Mouse (Mus musculus): Measurements from ENCODE around the gene Scd2. TPM values are rescaled to one million over a fixed set of nuclear protein-coding genes. Genes with fewer than 3 reads are reported as not detected.
"Not testable (repeated sequence)": the region's sequence is repeated elsewhere in the genome, so short reads cannot be mapped to it uniquely, and the experiment has no call there.

Scd2 gene
- 324 and 353 TPM in 2 replicates for polyA plus RNA-seq (2016; fragmentation: Nextera tagmentation; extraction: Ambion mirVana)

DNA sequence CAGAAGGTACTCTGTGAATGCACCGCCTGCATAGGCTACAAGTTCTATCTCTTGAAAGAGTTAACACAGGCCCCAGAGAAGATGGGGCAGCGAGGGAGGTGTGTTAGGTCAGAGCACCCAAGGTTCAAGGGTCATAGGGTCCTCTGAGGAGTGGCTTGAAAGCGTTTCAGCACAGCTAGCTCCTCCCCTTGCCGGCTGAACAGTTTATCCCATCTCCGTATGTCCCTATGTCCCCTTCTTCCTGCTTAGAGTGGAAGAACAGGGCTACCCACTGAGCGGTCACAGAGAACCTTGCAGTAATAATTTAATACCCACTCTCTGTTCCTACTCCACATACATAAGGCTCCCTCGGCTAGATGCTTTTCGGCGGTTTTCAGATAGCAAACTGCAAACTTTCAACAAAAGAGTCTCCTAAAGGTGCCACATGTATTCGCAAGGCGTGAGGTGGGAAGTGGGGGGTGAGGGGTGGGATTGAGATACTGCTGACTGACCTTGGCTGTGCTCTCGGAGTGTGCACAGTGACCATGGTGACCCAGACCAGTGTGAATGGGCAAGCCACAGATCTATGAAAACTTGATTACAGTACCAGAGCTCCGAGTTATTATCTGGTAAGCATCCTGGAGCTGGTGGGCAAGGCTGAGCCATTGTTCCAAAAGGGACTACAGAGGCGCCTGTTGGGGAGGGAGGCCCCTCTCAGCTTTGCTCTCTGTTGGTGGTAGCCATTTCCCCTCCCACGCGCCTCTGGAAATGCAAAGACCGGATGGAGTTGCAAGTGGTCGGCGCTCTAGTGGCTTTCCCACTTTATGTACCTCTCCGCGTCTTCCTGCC is at the start of gene Scd2:
Gene Scd2, plus strand, starts transcription at position 734 of the 828 bp plus-strand sequence.
- Histone ChIP-seq H3K4me3 (peak within 1 kb of the TSS; percentile 95), H3K9me3 (no peaks in the 10 kb centered on the region), H3K36me3 (replicated peaks) (peaks cover 34% of the 10 kb centered on the region), H3K4me1 (peaks cover 64% of the 10 kb centered on the region), H3K27me3 (replicated peaks; ENCODE audit: low read depth, poor library complexity, severe bottlenecking) (no peaks in the 10 kb centered on the region), H3K27ac (replicated peaks) (peak within 1 kb of the TSS; percentile 99)
- no peak for DNase-seq (ENCODE audit: low spot score)
- WGBS, result 3% methylated on average over 21 of the region's 21 CpGs

DNA sequence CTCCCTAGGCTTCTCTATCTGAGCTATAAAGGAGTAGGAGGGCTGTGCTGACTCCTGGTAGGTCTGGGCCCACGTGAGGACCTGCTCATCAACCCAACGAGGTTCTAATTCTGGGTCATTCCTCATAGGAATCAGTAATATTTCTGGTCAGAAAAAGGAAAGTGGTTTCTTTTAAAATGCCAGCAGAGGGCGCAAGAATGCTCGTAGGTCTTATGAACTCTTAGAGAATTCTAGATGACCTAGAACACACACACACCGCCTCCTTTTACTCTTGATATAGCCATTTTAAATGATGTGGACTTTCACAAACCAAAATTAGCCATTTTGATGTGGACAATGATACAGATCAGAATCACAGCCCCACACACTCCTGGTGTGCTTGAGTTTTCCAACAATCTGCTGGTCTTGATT is 47.7 kb upstream of the Scd2 start:
- H3K27ac ChIP-seq (replicated peaks), result no peak overlapping the region
- H3K9me3 ChIP-seq, result no peaks in the 10 kb centered on the region
- H3K27me3 ChIP-seq (replicated peaks; ENCODE audit: low read depth, poor library complexity, severe bottlenecking), result peaks cover 3% of the 10 kb centered on the region; the same call in 1 of the 2 replicates
- H3K4me3 ChIP-seq, result peak overlapping the region; percentile 21; the same call in 1 of the 2 replicates
- peaks cover 42% of the 10 kb centered on the region for H3K4me1 ChIP-seq
- WGBS, result 10% methylated on average over 5 of the region's 5 CpGs
- H3K36me3 ChIP-seq (replicated peaks), result no peaks in the 10 kb centered on the region
- DNase-seq (ENCODE audit: low spot score), result peak; percentile 30

DNA sequence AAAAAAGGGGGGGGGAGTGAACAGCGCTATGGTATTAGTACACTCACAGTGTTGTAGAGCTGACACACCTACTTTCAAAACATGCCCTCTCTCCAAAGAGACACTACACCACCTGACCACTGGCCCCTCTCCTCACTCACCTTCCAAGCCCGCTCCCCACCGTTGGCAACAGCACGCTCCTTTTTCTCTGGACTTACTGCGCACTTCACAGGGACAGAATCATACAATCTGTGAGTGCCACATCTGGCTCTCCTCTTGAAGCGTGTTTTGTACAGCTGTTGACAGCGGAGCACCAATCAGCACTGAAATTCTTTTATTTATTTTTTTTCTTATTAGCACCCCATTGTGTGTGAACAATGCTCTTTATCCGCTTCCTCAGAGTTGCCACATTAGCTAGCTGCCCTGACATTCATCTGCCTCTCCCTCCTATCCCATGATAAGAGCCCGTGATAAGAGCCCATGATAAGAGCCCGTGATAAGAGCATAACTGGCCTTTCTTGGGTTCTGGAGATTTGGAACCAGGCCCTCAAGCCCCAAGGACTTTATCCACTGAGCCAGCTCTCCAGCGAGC is 47.0 kb upstream of the Scd2 start:
- H3K27me3 ChIP-seq (replicated peaks; ENCODE audit: low read depth, poor library complexity, severe bottlenecking), result peaks cover 3% of the 10 kb centered on the region; the same call in 1 of the 2 replicates
- H3K27ac ChIP-seq (replicated peaks), result 0 out of 2 replicates have a peak overlapping the region, but pooled peaks have one; percentile 5
- 47% methylated on average over 11 of the region's 11 CpGs for WGBS
- peaks cover 42% of the 10 kb centered on the region for H3K4me1 ChIP-seq
- H3K36me3 ChIP-seq (replicated peaks), result no peaks in the 10 kb centered on the region
- DNase-seq (ENCODE audit: low spot score), result no peak
- H3K9me3 ChIP-seq, result no peaks in the 10 kb centered on the region
- peak overlapping the region; percentile 21; the same call in 1 of the 2 replicates for H3K4me3 ChIP-seq

DNA sequence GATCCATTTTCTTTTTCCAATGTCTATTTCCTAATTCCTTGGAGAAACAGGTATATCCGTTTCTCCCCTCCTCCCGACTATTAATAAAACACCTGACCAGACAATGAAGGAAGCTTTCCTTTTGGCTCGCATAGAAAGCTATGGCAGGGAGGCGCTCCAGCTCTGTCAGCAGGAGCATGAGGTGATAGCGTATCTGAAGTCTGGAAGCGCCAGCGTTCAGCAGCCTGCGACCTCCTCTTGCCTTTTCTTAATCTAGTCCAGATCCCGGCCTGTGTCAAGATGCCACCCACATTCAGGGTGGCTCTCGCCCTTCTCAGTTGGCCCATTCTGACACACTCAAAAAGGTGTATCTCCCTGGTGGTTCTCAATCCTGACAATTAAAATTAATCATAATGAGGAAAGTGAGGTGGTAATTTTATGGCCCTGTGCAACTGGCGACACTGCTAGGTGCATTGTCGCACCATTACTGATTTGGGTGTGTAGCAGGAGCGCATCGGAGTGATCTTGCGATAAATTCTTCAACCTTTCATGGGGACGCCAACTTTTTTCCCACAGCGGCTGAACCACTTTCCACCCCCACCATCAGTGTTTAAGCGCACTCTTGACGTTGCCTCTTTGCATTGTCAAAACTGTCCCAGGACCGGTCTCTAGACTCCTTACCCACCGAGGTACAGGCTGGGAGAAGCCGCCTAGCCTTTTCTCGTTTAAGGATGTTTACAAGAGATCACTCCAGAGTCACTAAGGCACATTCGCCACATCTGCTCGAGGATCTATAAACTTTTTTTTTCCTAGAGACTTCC is 46.0 kb upstream of the Scd2 start:
- Histone ChIP-seq H3K9me3 (no peaks in the 10 kb centered on the region), H3K27me3 (replicated peaks; ENCODE audit: low read depth, poor library complexity, severe bottlenecking) (peaks cover 3% of the 10 kb centered on the region; the same call in 1 of the 2 replicates), H3K27ac (replicated peaks) (peak overlapping the region; percentile 92), H3K4me3 (peak overlapping the region; percentile 61), H3K4me1 (peaks cover 50% of the 10 kb centered on the region), H3K36me3 (replicated peaks) (no peaks in the 10 kb centered on the region)
- peak; percentile 56 for DNase-seq (ENCODE audit: low spot score)
- WGBS, result 1% methylated on average over 25 of the region's 25 CpGs

DNA sequence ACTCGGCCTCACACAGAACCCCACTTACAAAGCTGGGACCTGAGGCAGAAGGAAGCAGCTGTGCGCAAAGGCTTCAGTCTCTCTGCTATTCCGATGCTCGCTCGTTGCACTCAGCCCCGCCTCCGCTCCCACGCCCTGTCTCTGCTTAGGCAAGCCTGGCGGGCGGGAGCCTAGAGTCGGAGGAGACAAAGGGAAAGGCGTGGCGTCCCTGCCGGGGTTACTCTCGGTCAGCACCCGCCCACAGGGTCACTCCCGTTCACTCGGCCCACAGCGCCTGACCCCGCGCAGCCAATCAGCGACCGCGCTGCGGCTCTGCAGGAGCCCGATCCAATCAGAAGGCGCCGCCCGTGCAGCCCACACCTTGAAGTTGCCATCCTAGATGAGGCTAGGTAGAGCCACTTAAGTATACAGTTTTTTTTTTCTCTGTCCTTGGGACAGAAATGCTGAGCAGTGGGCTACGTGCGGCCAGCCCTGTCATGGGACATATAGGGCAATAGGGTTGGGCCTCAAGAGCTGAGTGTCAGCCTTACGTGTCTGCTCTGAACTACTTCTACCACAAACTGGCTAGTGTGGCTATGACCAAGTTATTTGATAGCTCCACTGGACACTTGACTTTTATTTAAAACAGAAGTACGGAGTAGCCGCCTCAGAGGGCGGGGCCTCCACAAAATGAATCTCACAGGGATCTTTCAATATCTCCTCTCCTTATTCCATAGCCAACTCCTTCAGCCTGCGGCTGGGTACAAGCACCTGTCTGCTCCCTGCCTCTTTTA is 45.2 kb upstream of the Scd2 start:
- peaks cover 55% of the 10 kb centered on the region for H3K4me1 ChIP-seq
- H3K36me3 ChIP-seq (replicated peaks), result no peaks in the 10 kb centered on the region

DNA sequence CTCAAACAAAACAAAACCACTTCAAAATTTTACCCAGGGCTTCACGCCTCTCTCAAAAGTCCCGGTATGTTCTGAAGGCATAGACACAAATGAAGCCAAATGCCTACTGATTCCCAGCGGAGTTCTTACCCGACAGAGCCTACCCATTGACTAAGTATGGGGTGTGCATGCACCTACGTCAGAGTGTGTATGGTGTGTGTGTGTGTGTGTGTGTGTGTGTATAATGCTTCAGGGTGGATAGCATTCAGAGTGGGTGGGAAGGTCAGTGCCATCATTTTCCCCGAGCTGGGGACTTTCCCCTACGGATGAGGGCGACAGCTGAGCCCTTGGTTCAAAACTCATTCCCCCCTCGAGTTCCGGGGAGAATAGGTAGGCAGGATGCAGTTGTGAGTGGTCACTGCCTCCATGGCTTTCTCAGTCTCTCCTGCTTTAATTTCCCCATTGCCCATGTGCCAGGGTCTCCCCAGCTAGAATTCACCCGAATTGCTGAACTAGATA is 44.6 kb upstream of the Scd2 start:
- Histone ChIP-seq H3K4me3 (peak overlapping the region; percentile 61), H3K4me1 (peaks cover 55% of the 10 kb centered on the region)

More for the DNA sequence above, 45.2 kb upstream of the Scd2 start:
- peak; percentile 100 for DNase-seq (ENCODE audit: low spot score)
- Histone ChIP-seq H3K9me3 (no peaks in the 10 kb centered on the region), H3K27ac (replicated peaks) (peak overlapping the region; percentile 92), H3K4me3 (peak overlapping the region; percentile 61), H3K27me3 (replicated peaks; ENCODE audit: low read depth, poor library complexity, severe bottlenecking) (peaks cover 3% of the 10 kb centered on the region; the same call in 1 of the 2 replicates)
- WGBS, result 3% methylated on average over 36 of the region's 36 CpGs

DNA sequence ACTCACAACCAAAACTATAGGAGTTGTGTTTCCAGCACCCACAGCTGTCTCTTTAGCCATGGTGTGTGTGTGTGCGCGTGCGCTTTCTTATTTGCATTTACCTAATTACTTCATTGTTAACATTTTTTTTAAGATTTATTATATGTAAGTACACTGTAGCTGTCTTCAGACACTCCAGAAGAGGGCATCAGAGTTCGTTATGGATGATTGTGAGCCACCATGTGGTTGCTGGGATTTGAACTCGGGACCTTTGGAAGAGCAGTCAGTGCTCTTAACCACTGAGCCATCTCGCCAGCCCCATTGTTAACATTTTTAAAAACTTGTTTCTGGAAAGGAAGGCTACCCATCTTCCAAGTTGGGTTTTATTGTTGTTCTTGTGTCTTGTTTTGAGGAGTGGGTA is 42.3 kb upstream of the Scd2 start:
- not testable (repeated sequence) for H3K36me3 ChIP-seq (replicated peaks); H3K4me3 ChIP-seq; H3K27me3 ChIP-seq (replicated peaks; ENCODE audit: low read depth, poor library complexity, severe bottlenecking); H3K9me3 ChIP-seq; H3K27ac ChIP-seq (replicated peaks); DNase-seq (ENCODE audit: low spot score)
- 91% methylated on average over 6 of the region's 6 CpGs for WGBS
- H3K4me1 ChIP-seq, result peaks cover 49% of the 10 kb centered on the region

More for the DNA sequence above, 44.6 kb upstream of the Scd2 start:
- DNase-seq (ENCODE audit: low spot score), result no peak
- no peaks in the 10 kb centered on the region for H3K9me3 ChIP-seq
- peaks cover 3% of the 10 kb centered on the region; the same call in 1 of the 2 replicates for H3K27me3 ChIP-seq (replicated peaks; ENCODE audit: low read depth, poor library complexity, severe bottlenecking)
- H3K27ac ChIP-seq (replicated peaks), result peak overlapping the region; percentile 92
- H3K36me3 ChIP-seq (replicated peaks), result no peaks in the 10 kb centered on the region
- 68% methylated on average over 11 of the region's 11 CpGs for WGBS

DNA sequence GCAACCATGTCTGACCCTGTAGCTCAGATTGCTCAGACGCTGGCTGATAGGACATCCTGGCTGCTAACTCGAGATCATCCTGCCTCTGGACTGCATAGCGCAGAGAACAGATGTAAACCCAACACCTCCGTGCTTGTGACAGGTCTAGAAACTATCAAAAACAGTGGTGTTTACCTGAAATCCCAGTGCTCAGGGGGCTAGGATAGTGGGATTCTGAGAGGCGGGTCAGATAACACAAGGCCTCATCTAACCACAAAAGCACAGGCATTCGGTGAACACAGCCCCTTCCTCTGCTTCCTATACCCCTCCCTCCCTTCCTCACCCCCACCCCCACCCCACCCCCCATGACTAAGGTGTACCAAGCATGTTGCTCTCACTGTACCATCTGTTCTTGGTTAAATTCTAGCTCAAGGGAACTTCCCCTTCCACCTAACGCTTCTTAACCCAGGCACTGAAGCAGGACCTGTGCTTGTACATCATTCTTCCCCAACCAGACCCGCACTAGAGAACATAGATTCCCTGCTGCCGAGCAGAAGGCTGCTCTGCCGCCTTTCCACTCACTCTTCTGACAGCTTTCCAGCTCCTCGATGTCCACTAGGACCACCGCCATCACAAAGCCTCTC is 41.4 kb upstream of the Scd2 start:
- Histone ChIP-seq H3K4me3 (no peak overlapping the region), H3K36me3 (replicated peaks) (no peaks in the 10 kb centered on the region), H3K27ac (replicated peaks) (0 out of 2 replicates have a peak overlapping the region, but pooled peaks have one; percentile 44), H3K27me3 (replicated peaks; ENCODE audit: low read depth, poor library complexity, severe bottlenecking) (0 out of 2 replicates have a peak, but pooled peaks cover under 1% of the 10 kb centered on the region), H3K4me1 (peaks cover 40% of the 10 kb centered on the region), H3K9me3 (no peaks in the 10 kb centered on the region)
- no peak for DNase-seq (ENCODE audit: low spot score)
- WGBS, result 66% methylated on average over 12 of the region's 12 CpGs

DNA sequence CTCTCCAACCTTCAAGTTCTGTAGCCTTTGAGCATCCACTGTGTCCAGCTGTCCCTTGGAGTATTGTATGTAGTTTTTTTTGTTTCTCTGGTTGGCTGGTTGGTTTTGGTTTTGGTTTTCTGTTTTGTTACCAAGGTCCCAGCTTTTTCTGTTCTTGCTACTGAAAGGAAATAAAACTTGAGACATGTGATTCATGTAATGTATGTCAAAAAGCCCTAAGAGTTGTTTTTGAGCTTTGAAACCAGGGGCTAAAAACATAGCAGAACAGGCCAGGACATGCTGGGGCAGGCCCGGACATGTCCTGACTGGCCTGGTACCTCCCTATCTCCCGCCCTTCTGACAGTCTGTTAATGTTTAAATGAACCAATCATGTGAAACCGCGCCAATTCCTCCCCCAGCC is 39.4 kb upstream of the Scd2 start:
- not testable (repeated sequence) for H3K9me3 ChIP-seq; DNase-seq (ENCODE audit: low spot score); H3K4me3 ChIP-seq; H3K27me3 ChIP-seq (replicated peaks; ENCODE audit: low read depth, poor library complexity, severe bottlenecking); H3K36me3 ChIP-seq (replicated peaks); H3K27ac ChIP-seq (replicated peaks)
- 93% methylated on average over 4 of the region's 4 CpGs for WGBS
- peaks cover 21% of the 10 kb centered on the region for H3K4me1 ChIP-seq

DNA sequence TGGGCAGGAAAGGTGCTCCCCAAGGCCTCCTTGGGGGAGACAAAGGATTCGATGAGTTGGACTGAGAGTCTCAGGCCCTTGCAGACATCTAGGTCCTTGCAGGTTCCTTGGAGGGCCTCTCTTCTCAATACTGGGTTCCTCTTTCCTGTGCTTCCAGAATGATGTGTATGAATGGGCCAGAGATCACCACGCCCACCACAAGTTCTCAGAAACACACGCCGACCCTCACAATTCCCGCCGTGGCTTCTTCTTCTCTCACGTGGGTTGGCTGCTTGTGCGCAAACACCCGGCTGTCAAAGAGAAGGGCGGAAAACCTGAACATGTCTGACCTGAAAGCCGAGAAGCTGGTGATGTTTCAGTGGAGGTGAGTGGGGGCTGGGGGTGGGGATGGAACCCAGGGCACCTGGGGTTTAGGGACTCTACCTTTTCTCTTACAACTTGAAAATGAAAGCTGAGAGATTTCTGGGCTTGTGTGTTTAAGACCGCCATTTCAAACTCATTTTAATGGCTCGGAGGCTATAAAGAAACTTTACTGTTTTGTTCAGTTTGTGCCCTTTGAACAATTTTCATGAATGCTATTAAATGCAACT is 36.0 kb upstream of the Scd2 start:
- H3K4me3 ChIP-seq, result no peak overlapping the region
- H3K9me3 ChIP-seq, result no peaks in the 10 kb centered on the region
- no peaks in the 10 kb centered on the region for H3K36me3 ChIP-seq (replicated peaks)
- no peak overlapping the region for H3K27ac ChIP-seq (replicated peaks)
- DNase-seq (ENCODE audit: low spot score), result no peak
- peaks cover 5% of the 10 kb centered on the region; the same call in 1 of the 2 replicates for H3K4me1 ChIP-seq
- H3K27me3 ChIP-seq (replicated peaks; ENCODE audit: low read depth, poor library complexity, severe bottlenecking), result no peaks in the 10 kb centered on the region
- WGBS, result 89% methylated on average over 13 of the region's 13 CpGs

DNA sequence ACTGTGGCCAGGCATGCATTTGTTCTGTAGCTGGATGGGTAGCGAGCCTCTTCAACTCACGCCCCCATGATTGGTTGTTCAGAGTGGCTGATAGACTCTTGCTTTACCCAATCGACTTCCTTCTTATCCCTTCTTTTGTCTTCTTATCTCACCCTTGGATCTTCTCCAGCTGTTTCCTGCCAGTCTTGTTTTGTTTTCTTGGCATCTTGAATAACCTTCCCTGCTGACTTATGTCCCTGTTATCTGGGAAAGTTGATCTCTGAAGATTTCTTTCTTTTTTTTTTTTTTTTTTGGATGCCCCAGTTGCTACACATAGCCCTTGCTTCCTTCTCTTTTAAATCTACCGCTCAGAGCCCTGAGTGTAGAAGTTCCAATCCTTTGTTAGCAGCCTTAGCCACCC is 34.0 kb upstream of the Scd2 start:
- Histone ChIP-seq H3K36me3 (replicated peaks) (no peaks in the 10 kb centered on the region), H3K4me1 (peaks cover 4% of the 10 kb centered on the region), H3K9me3 (no peaks in the 10 kb centered on the region), H3K27me3 (replicated peaks; ENCODE audit: low read depth, poor library complexity, severe bottlenecking) (no peaks in the 10 kb centered on the region), H3K27ac (replicated peaks) (no peak overlapping the region), H3K4me3 (no peak overlapping the region)
- DNase-seq (ENCODE audit: low spot score), result no peak
- 70% methylated on average over 4 of the region's 4 CpGs for WGBS

Measured in embryonic facial prominence, embryonic 10.5 days (tissue).